Mouse (Mus musculus) hindbrain, postnatal 0 days (tissue): ENCODE measurements around the gene Vps4a. TPM values are rescaled to one million over a fixed set of nuclear protein-coding genes. Genes with fewer than 3 reads are reported as not detected.
A peak's percentile ranks its signal among the peaks of the same experiment; 100 is the strongest.

Source experiments
- ATAC-seq: fragments of 200-750 bp; cut with Nextera tagmentation; 2 replicates; pipeline ENCODE4 v1.8.0; 2017; ENCODE audit warnings: mild to moderate bottlenecking, moderate TSS enrichment, moderate library complexity
- DNase-seq: peaks from one replicate; pipeline ENCODE4 v3.0.0-alpha.2; 2015; ENCODE audit warnings: low spot score
- H3K27ac ChIP-seq: fragments of 300-500 bp; sonication (generic); 2 replicates; pipeline ENCODE4 v1.5.1; 2014; ENCODE audit warnings: mild to moderate bottlenecking
- H3K27me3 ChIP-seq: fragments of 300-500 bp; sonication (generic); 2 replicates; pipeline ENCODE4 v1.6.1; 2014; ENCODE audit warnings: low read length, mixed read lengths; ENCODE audit not compliant: insufficient read depth
- H3K36me3 ChIP-seq: fragments of 300-500 bp; sonication (generic); 2 replicates; pipeline ENCODE4 v1.6.1; 2014; ENCODE audit warnings: low read length, mixed read lengths; ENCODE audit not compliant: insufficient read depth
- H3K4me1 ChIP-seq: fragments of 300-500 bp; sonication (generic); 2 replicates; pipeline ENCODE4 v1.6.1; 2014; ENCODE audit warnings: antibody characterized with exemption, low read length, mixed read lengths; ENCODE audit not compliant: insufficient read depth
- H3K4me2 ChIP-seq: fragments of 300-500 bp; sonication (generic); 2 replicates; pipeline ENCODE4 v1.6.1; 2014; ENCODE audit warnings: low read depth, mild to moderate bottlenecking, low read length, moderate library complexity, mixed read lengths
- H3K4me3 ChIP-seq: fragments of 300-500 bp; sonication (generic); 2 replicates; pipeline ENCODE4 v1.5.1; 2014; ENCODE audit warnings: low read length
- H3K9ac ChIP-seq: fragments of 300-500 bp; sonication (generic); replicated peaks from 2 replicates; pipeline ENCODE4 v1.6.1; 2014; ENCODE audit warnings: mild to moderate bottlenecking, low read length, moderate library complexity, mixed read lengths
- H3K9me3 ChIP-seq: fragments of 300-500 bp; sonication (generic); 2 replicates; pipeline ENCODE4 v1.6.1; 2016; ENCODE audit warnings: low read length, mixed read lengths
- CTCF ChIP-seq: IDR thresholded peaks from 2 replicates; pipeline ENCODE4 v1.5.1; 2016; ENCODE audit warnings: antibody characterized with exemption, control low read depth, low read depth
- WGBS: fragments of 180-500 bp; shearing (Covaris S2); extraction: QIAGEN DNeasy Blood & Tissue Kit; methylation state at CpG from one replicate; pipeline ENCODE4 v1.1.7; 2014; 5-methylcytosine and 5-hydroxymethylcytosine counted together
- polyA plus RNA-seq: library from polyadenylated mRNA; unstranded; fragments of >200 nt; fragmentation: Nextera tagmentation; extraction: Ambion mirVana; gene quantifications from 2 replicates; pipeline ENCODE4 v1.2.1, GENCODE M21; 2015
- total RNA-seq: library from RNA; depleted of rRNA; stranded (reverse); fragments of >200 nt; gene quantifications from 2 replicates; pipeline ENCODE4 v1.2.3, GENCODE M21; 2014

Vps4a gene
- total and polyA plus RNA-seq, 2 experiments from 2014 or later = 81.6 to 153 TPM

- H3K27ac ChIP-seq = no peak overlapping the region
- no peak overlapping the region for H3K9ac ChIP-seq
- H3K4me3 ChIP-seq = no peak overlapping the region
- H3K4me2 ChIP-seq = peak overlapping the region; percentile 96; the same call in 1 of the 2 replicates
- DNase-seq (no peak), ATAC-seq (no peak)
- no peaks in the 10 kb centered on the region for H3K27me3 ChIP-seq
- H3K9me3 ChIP-seq = no peaks in the 10 kb centered on the region
- WGBS = 85% methylated on average over 5 of the region's 5 CpGs
- no peak for TF ChIP-seq CTCF
- H3K4me1 ChIP-seq = no peaks in the 10 kb centered on the region; the same call in 1 of the 2 replicates
- H3K36me3 ChIP-seq = peaks cover 53% of the 10 kb centered on the region
These were observed 16.0 kb downstream of the Vps4a start for GRCm38 (mm10) chr8:107046976-107047375.

GRCm38 (mm10) chr8:107048061-107048941, 17.3 kb downstream of the Vps4a start, which contains the start of gene Pdf:
Gene Pdf (minus strand): TSS chr8:107048614.
- Histone ChIP-seq H3K4me3 (peak within 1 kb of the TSS; percentile 76), H3K9ac (peak within 1 kb of the TSS; percentile 84), H3K27me3 (no peaks in the 10 kb centered on the region), H3K9me3 (no peaks in the 10 kb centered on the region), H3K27ac (peak within 1 kb of the TSS; percentile 92), H3K4me2 (peak within 1 kb of the TSS; percentile 96), H3K4me1 (no peaks in the 10 kb centered on the region; the same call in 1 of the 2 replicates), H3K36me3 (peaks cover 52% of the 10 kb centered on the region)
- WGBS = 1% methylated on average over 84 of the region's 87 CpGs
- no peak for TF ChIP-seq CTCF
- peak; percentile 91 for ATAC-seq
- peak; percentile 90 for DNase-seq

GRCm38 (mm10) chr8:107049480-107049879, 18.5 kb downstream of the Vps4a start:
- H3K4me3 ChIP-seq = no peak overlapping the region
- no peaks in the 10 kb centered on the region for H3K27me3 ChIP-seq
- H3K9ac ChIP-seq = no peak overlapping the region
- peak overlapping the region; percentile 96; the same call in 1 of the 2 replicates for H3K4me2 ChIP-seq
- no peaks in the 10 kb centered on the region; the same call in 1 of the 2 replicates for H3K4me1 ChIP-seq
- ATAC-seq (no peak), DNase-seq (no peak)
- TF ChIP-seq CTCF = no peak
- H3K36me3 ChIP-seq = peaks cover 44% of the 10 kb centered on the region
- WGBS = 97% methylated on average over 4 of the region's 4 CpGs
- H3K27ac ChIP-seq = no peak overlapping the region
- H3K9me3 ChIP-seq = no peaks in the 10 kb centered on the region

- no peak for ATAC-seq
- Histone ChIP-seq H3K4me2 (no peak overlapping the region), H3K4me3 (no peak overlapping the region), H3K9ac (no peak overlapping the region), H3K27ac (no peak overlapping the region), H3K36me3 (peaks cover 19% of the 10 kb centered on the region), H3K27me3 (no peaks in the 10 kb centered on the region), H3K4me1 (no peaks in the 10 kb centered on the region; the same call in none of the 2 replicates), H3K9me3 (no peaks in the 10 kb centered on the region)
- DNase-seq = no peak
- WGBS = 94% methylated on average over 8 of the region's 8 CpGs
- no peak for TF ChIP-seq CTCF
These were observed 21.0 kb downstream of the Vps4a start for GRCm38 (mm10) chr8:107052046-107052445.

- H3K4me3 ChIP-seq = peak within 1 kb of the TSS; percentile 89
- peak within 1 kb of the TSS; percentile 94 for H3K4me2 ChIP-seq
- DNase-seq (peak; percentile 98), ATAC-seq (peak; percentile 97)
- H3K27me3 ChIP-seq = no peaks in the 10 kb centered on the region
- 2% methylated on average over 88 of the region's 88 CpGs for WGBS
- peak within 1 kb of the TSS; percentile 89 for H3K27ac ChIP-seq
- peaks cover 28% of the 10 kb centered on the region for H3K36me3 ChIP-seq
- TF ChIP-seq CTCF = no peak
- no peaks in the 10 kb centered on the region for H3K9me3 ChIP-seq
- H3K4me1 ChIP-seq = peaks cover 7% of the 10 kb centered on the region; the same call in 1 of the 2 replicates
- H3K9ac ChIP-seq = peak within 1 kb of the TSS; percentile 87
These were observed 25.3 kb downstream of the Vps4a start, which contains the start of the genes Cog8 and Nip7 for GRCm38 (mm10) chr8:107056076-107056972. Gene Cog8 (minus strand): TSS chr8:107056689. Gene Nip7 (plus strand): TSS chr8:107056877.

- whole genome bisulfite sequencing = under 1% methylated on average over 33 of the region's 33 CpGs
- no peaks in the 10 kb centered on the region for H3K9me3 ChIP-seq
- peak; percentile 34 for TF ChIP-seq CTCF
- DNase-seq (no peak), ATAC-seq (peak; percentile 82)
- H3K9ac ChIP-seq = peak overlapping the region; percentile 71
- H3K4me3 ChIP-seq = peak overlapping the region; percentile 89
- peak overlapping the region; percentile 69 for H3K27ac ChIP-seq
- peaks cover 7% of the 10 kb centered on the region; the same call in 1 of the 2 replicates for H3K4me1 ChIP-seq
- no peaks in the 10 kb centered on the region for H3K27me3 ChIP-seq
- H3K4me2 ChIP-seq = peak overlapping the region; percentile 94
- H3K36me3 ChIP-seq = peaks cover 24% of the 10 kb centered on the region
These were observed 25.9 kb downstream of the Vps4a start for GRCm38 (mm10) chr8:107056973-107057369.
